Mouse (Mus musculus): ENCODE results near the gene Bcat1.

DNA sequence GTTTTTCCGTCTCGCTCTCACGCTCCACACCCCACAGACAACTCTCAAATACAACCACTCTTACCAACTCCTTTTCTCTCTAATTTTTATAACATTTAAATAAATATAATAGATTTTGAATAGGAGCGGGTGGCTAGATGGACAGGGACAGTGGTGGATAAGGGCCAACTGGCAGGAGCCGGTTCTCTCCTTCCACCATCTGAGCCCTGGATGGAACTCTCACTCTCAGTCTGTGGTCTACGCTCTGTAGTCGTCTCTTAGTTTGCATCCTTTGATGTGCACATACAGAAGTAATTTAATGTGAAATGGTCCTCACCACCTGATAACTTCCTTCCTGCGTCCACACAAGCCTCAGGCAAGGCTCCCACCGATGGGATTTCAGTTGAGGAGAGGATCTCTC is 302 bp upstream of the Bcat1 start:
- TF ChIP-seq CTCF (IDR thresholded peaks at IDR 0.05; ENCODE audit: low read depth) (no peak), EP300 (IDR thresholded peaks at IDR 0.05; ENCODE audit: low read depth) (no peak)
